ENCODE assay signal across 8 mouse cellular contexts in the genomic region with DNA sequence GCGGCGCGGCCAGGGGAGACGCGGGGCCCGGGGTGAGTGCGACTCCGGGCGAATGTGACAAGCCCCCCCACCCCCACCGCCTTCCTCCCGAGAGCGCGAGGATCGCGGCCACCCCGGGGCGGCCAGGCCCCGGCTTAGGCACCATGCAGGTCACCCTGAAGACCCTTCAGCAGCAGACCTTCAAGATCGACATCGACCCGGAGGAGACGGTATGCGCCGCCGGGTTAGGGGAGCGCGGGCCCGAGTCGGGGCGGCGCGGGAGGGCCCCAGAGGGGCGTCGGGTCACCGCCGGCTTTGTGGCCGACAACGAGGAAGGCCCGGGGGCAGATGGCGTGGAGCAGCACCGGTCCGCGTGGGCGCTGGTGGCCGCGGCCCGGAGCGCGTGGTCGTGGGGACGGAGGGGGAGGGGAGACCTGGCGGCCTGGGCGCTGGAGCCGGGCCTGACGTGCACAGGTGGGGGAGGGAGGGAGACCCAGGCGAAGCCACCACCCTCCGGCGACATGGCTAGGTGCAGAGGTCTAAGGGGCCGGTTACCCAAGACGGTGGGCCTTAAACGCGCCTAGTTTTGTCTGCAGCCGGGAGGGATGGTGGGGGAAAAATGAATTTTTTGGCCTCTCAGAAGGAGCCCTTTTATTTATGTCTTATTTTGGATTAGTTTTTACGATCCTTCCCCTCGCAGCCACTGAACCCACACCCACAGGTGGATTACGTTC. TPM values are rescaled to one million over a fixed set of nuclear protein-coding genes. Genes with fewer than 3 reads are reported as not detected.
DNase-seq lines count a peak whose midpoint lies in the region; ATAC-seq and TF ChIP-seq lines count a peak whose summit lies in the region.

No protein-coding gene starts in this region.

- peak; percentile 36 to 42 for DNase-seq in left cerebral cortex, adult 18-20 months (ENCODE audit: low spot score in 2 of 2)
- no peak for DNase-seq in left cerebral cortex, adult 9 months (ENCODE audit: low spot score in 2 of 2)
- DNase-seq in gastrocnemius, adult 2 months = peak; percentile 79
- peak; percentile 50 for DNase-seq in kidney, adult 11 months
- DNase-seq in neural tube, embryonic 10.5 days (ENCODE audit: extremely low spot score, low spot score) = peak; percentile 67
- DNase-seq in testis, postnatal 10 days (ENCODE audit: low spot score) = peak; percentile 76

- H3K4me2 ChIP-seq in liver, embryonic 16.5 days (ENCODE audit: low read depth, low read length) = peak overlapping the region; percentile 65

- H3K4me1 ChIP-seq in brown adipose tissue, adult 24 weeks (ENCODE audit: control insufficient read depth, insufficient read depth, insufficient read length, low read length) = 0 out of 2 replicates have a peak, but pooled peaks cover 4% of the 10 kb centered on the region
- H3K4me1 ChIP-seq in liver, embryonic 16.5 days (ENCODE audit: control insufficient read depth, low read depth, low read length) = peaks cover 34% of the 10 kb centered on the region

- no peaks in the 10 kb centered on the region for H3K36me3 ChIP-seq in liver, embryonic 16.5 days (ENCODE audit: control insufficient read depth, insufficient read depth)

- H3K27ac ChIP-seq in brown adipose tissue, adult 24 weeks (replicated peaks; ENCODE audit: low read depth, low read length) = peak overlapping the region; percentile 74
- H3K27ac ChIP-seq in gastrocnemius, adult 2 months = peak overlapping the region; percentile 99
- peak overlapping the region; percentile 75 for H3K27ac ChIP-seq in liver, embryonic 16.5 days (ENCODE audit: low read length)

- H3K4me3 ChIP-seq in brown adipose tissue, adult 24 weeks (ENCODE audit: insufficient read depth, low read depth, low read length) = peak overlapping the region; percentile 80
- peak overlapping the region; percentile 80 for H3K4me3 ChIP-seq in gastrocnemius, adult 2 months
- peak overlapping the region; percentile 77 for H3K4me3 ChIP-seq in liver, embryonic 16.5 days (ENCODE audit: low read depth, low read length)

- TF ChIP-seq CTCF in gastrocnemius, adult 2 months (IDR thresholded peaks at IDR 0.05) = no peak

- intact Hi-C loops in gastrocnemius, adult 2 months (cut with DNase I) = no loop called here

- WGBS in liver, embryonic 16.5 days (ENCODE audit: insufficient replicate concordance) = under 1% methylated on average over 65 of the region's 66 CpGs

- ATAC-seq in liver, embryonic 16.5 days (ENCODE audit: low read depth) = peak; percentile 22

- H3K9me3 ChIP-seq in liver, embryonic 16.5 days (replicated peaks; ENCODE audit: control insufficient read depth, low read length) = no peaks in the 10 kb centered on the region

- no peaks in the 10 kb centered on the region for H3K27me3 ChIP-seq in liver, embryonic 16.5 days (ENCODE audit: control insufficient read depth, insufficient read depth, low read depth, low read length)

- H3K9ac ChIP-seq in liver, embryonic 16.5 days (ENCODE audit: low read depth, low read length) = peak overlapping the region; percentile 87

RNA-seq across cellular contexts. Expression of gene Rad23b, which starts 0.5 kb away (rescaled TPM):
- 100 to 1,000 TPM; 196 to 198 TPM for total RNA-seq in left cerebral cortex, adult 18-20 months (2021)
- 53.4 and 78.9 TPM in 2 replicates for polyA plus RNA-seq in brown adipose tissue, adult 24 weeks (2012; ENCODE audit: insufficient read depth, insufficient read length, missing spikeins)
- 100 to 1,000 TPM; 112 to 134 TPM for total RNA-seq in gastrocnemius, adult 2 months (2021)
- 30.1 and 31.8 TPM in 2 replicates for polyA plus RNA-seq in liver, embryonic 16.5 days (2015; fragmentation: Nextera tagmentation; extraction: Ambion mirVana)

Comparison
In these comparisons a context has a peak if more than half of its experiments do, and no peak if none do; other contexts are left out.
1. DNase-seq: peak in left cerebral cortex, adult 18-20 months (2 of 2), gastrocnemius, adult 2 months (single experiment), kidney, adult 11 months (single experiment), neural tube, embryonic 10.5 days (single experiment) and testis, postnatal 10 days (single experiment); none in left cerebral cortex, adult 9 months (0 of 2).
2. Peak in every context shown above with its lines, with median percentiles within 50 percentile points of each other: H3K27ac ChIP-seq and H3K4me3 ChIP-seq.